ENCODE assay signal across 26 mouse cellular contexts in the genomic region with DNA sequence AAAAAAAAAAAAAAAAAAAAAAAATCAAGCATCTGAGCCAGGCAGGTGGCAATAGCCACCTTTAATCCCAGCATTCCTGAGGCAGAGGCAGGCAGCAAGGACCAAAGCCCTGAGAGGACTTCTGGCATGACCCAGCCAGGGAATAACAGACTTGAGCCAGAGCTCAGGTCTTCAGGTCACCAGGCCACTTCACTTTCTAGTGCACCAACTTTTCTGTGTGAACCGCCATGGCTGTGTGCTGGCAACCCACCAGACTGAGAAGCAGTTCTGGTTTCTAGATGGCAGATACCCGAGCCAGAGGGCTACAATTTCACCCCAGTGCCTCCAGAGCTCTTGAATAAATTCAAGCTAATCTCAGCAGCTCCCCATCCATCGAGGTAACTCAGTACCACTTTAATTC.
A peak's percentile ranks its signal among the peaks of the same experiment; 100 is the strongest.
DNase-seq lines count a peak whose midpoint lies in the region; ATAC-seq and TF ChIP-seq lines count a peak whose summit lies in the region.
"Had no signal": no experiment of that assay in that cellular context is flagged by ENCODE, and none has a peak within 500 bp of the region (broad histone marks: within the 10 kb centered on the region; RNA-seq: fewer than 3 reads in every experiment).

No protein-coding gene starts in this region.

- H3K9me3 ChIP-seq in hindbrain, postnatal 0 days (ENCODE audit: low read length): no peaks in the 10 kb centered on the region
- no peaks in the 10 kb centered on the region for H3K9me3 ChIP-seq in hindbrain, embryonic 16.5 days (ENCODE audit: control insufficient read depth, low read length)
- no peaks in the 10 kb centered on the region for H3K9me3 ChIP-seq in kidney, embryonic 16.5 days (ENCODE audit: low read length)
- H3K9me3 ChIP-seq: embryonic facial prominence, embryonic 13.5 days; forebrain, embryonic 13.5 days; limb, embryonic 10.5 days; midbrain, embryonic 10.5 days; neural tube, embryonic 13.5 days had no signal

- H3K4me2 ChIP-seq in hindbrain, postnatal 0 days (ENCODE audit: low read depth, low read length): no peak overlapping the region
- H3K4me2 ChIP-seq in hindbrain, embryonic 16.5 days (ENCODE audit: low read length): no peak overlapping the region
- H3K4me2 ChIP-seq in kidney, embryonic 16.5 days (replicated peaks; ENCODE audit: low read depth, low read length): no peak overlapping the region
- H3K4me2 ChIP-seq: embryonic facial prominence, embryonic 13.5 days; forebrain, embryonic 13.5 days; liver, embryonic 11.5 days; neural tube, embryonic 13.5 days had no signal

- 29% methylated on average over 3 of the region's 3 CpGs for WGBS in hindbrain, postnatal 0 days
- 52% methylated on average over 3 of the region's 3 CpGs for WGBS in hindbrain, embryonic 16.5 days
- 56% methylated on average over 3 of the region's 3 CpGs for WGBS in kidney, embryonic 16.5 days

- ATAC-seq in CD4-positive, CD25-positive, alpha-beta regulatory T cell, adult 4 months: no peak
- no peak for ATAC-seq in hindbrain, postnatal 0 days
- no peak for ATAC-seq in hindbrain, embryonic 16.5 days
- ATAC-seq in kidney, embryonic 16.5 days (ENCODE audit: low FRiP score, low TSS enrichment): no peak
- ATAC-seq: forebrain, embryonic 13.5 days; intestine, postnatal 0 days; liver, postnatal 0 days; lung, postnatal 0 days; midbrain, embryonic 16.5 days had no signal

- no peaks in the 10 kb centered on the region for H3K36me3 ChIP-seq in hindbrain, postnatal 0 days (ENCODE audit: insufficient read depth, low read length)
- no peaks in the 10 kb centered on the region for H3K36me3 ChIP-seq in hindbrain, embryonic 16.5 days (ENCODE audit: control insufficient read depth, insufficient read depth, low read length)
- no peaks in the 10 kb centered on the region for H3K36me3 ChIP-seq in kidney, embryonic 16.5 days (ENCODE audit: insufficient read depth, low read length)
- H3K36me3 ChIP-seq: neural tube, embryonic 13.5 days had no signal

- no peak overlapping the region for H3K4me3 ChIP-seq in hindbrain, postnatal 0 days (ENCODE audit: low read length)
- no peak overlapping the region for H3K4me3 ChIP-seq in hindbrain, embryonic 16.5 days (ENCODE audit: low read length)
- no peak overlapping the region for H3K4me3 ChIP-seq in kidney, embryonic 16.5 days (ENCODE audit: low read length)
- H3K4me3 ChIP-seq: embryonic facial prominence, embryonic 13.5 days; erythroblast, embryonic 14.5 days; forebrain, embryonic 13.5 days; layer of hippocampus, adult 2 months; limb, embryonic 10.5 days; midbrain, embryonic 10.5 days; myocyte; neural tube, embryonic 13.5 days had no signal

- no peak overlapping the region for H3K27ac ChIP-seq in hindbrain, postnatal 0 days
- H3K27ac ChIP-seq in hindbrain, embryonic 16.5 days (ENCODE audit: low read depth, low read length): no peak overlapping the region
- H3K27ac ChIP-seq in kidney, embryonic 16.5 days (ENCODE audit: low read length): no peak overlapping the region
- H3K27ac ChIP-seq: embryonic facial prominence, embryonic 13.5 days; forebrain, embryonic 13.5 days; layer of hippocampus, adult 2 months; limb, embryonic 10.5 days; midbrain, embryonic 10.5 days; neural tube, embryonic 13.5 days had no signal

- H3K9ac ChIP-seq in hindbrain, postnatal 0 days (replicated peaks; ENCODE audit: low read length): 0 out of 2 replicates have a peak overlapping the region, but pooled peaks have one; percentile 5
- H3K9ac ChIP-seq in hindbrain, embryonic 16.5 days (ENCODE audit: low read depth, low read length): no peak overlapping the region
- no peak overlapping the region for H3K9ac ChIP-seq in kidney, embryonic 16.5 days (replicated peaks; ENCODE audit: low read length)
- H3K9ac ChIP-seq: embryonic facial prominence, embryonic 13.5 days; liver, postnatal 0 days; neural tube, embryonic 13.5 days had no signal

- H3K4me1 ChIP-seq in hindbrain, postnatal 0 days (ENCODE audit: insufficient read depth, low read length): peaks cover 30% of the 10 kb centered on the region
- peaks cover 37% of the 10 kb centered on the region for H3K4me1 ChIP-seq in hindbrain, embryonic 16.5 days (ENCODE audit: control insufficient read depth, insufficient read depth, low read depth, low read length)
- H3K4me1 ChIP-seq in kidney, embryonic 16.5 days (ENCODE audit: insufficient read depth, low read length): peaks cover 41% of the 10 kb centered on the region

- peak; percentile 11 for DNase-seq in CD4-positive, CD25-positive, alpha-beta regulatory T cell, adult 2 months (ENCODE audit: low read depth, low spot score)
- DNase-seq in hindbrain, postnatal 0 days (ENCODE audit: low spot score): no peak
- peak; percentile 54 to 55 for DNase-seq in kidney, postnatal 36 days
- DNase-seq in heart, postnatal 14 days: no peak
- DNase-seq: adrenal gland, postnatal 25 days; cerebellum, postnatal 36 days; embryo, embryonic 11 days; heart, postnatal 4 days; liver, postnatal 0 days; retina, postnatal 1 day; thymus, postnatal 14 days had no signal

- TF ChIP-seq CTCF in hindbrain, postnatal 0 days (IDR thresholded peaks at IDR 0.05; ENCODE audit: low read depth): no peak

- H3K27me3 ChIP-seq in hindbrain, postnatal 0 days (ENCODE audit: insufficient read depth, low read length): no peaks in the 10 kb centered on the region
- no peaks in the 10 kb centered on the region for H3K27me3 ChIP-seq in hindbrain, embryonic 16.5 days (replicated peaks; ENCODE audit: control insufficient read depth, insufficient read depth, low read length)
- no peaks in the 10 kb centered on the region for H3K27me3 ChIP-seq in kidney, embryonic 16.5 days (ENCODE audit: insufficient read depth, low read length)
- H3K27me3 ChIP-seq: embryonic facial prominence, embryonic 13.5 days; forebrain, embryonic 13.5 days; neural tube, embryonic 13.5 days had no signal

- intact Hi-C loops in heart, postnatal 14 days (cut with DNase I): loop anchor here (5.0 kb wide), 1 partner anchor 147 kb away; no protein-coding TSS in a partner anchor

Comparison
In these comparisons a context has a peak if more than half of its experiments do, and no peak if none do; other contexts are left out.
1. DNase-seq: peak in CD4-positive, CD25-positive, alpha-beta regulatory T cell, adult 2 months (single experiment) and kidney, postnatal 36 days (2 of 2); none in hindbrain, postnatal 0 days (single experiment) and heart, postnatal 14 days (0 of 2).